Mouse (Mus musculus): ENCODE data around the gene Crcp. TPM values are rescaled to one million over a fixed set of nuclear protein-coding genes. Genes with fewer than 3 reads are reported as not detected.

Crcp gene
- polyA plus RNA-seq, 1 experiment from 2014 or later = 31.6 TPM

DNA sequence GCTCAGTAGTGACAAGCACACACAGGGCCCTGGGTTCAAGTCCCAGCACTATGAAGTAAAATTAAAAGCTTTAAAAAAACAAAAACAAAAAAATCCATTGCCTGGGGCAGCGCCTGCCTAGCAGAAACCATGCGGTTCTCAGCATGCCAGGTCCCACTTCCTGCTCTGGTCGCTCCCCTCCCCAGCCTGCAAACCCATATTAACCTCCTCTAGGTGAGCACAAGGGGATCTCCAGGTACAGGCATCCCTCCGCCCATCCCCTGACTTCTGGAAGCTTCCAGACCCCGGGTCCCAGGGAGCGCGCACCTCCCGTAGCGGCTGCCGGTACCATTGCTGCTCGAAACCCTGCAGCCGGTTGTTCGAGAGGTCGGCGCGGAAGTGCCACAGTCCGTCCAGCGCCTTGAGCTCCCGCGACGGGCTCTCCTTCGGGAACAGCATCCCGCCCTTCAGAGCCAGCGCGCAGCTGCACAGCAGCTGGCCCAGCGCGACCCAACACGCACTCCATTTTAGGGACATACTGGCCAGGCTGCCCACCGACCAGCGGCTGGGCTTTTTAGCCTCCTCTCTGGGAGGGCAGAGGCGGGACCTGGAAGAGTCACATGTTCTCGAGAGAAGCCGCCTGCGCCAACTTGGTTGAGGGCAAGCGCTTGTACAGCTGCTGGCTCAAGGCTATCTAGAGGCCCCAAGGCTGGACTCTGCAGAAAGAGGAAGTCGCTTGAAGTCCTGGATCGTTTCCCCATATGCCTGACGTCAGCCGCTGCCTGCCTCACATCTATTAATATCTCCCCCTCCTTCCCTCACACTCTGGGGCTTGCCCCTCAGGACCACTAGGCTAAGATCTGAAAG is 26.6 kb upstream of the Crcp start, which contains the start of gene Gusb:
TSS of gene Gusb (minus strand) at position 749 of the 846 bp plus-strand sequence.
- peak; percentile 84 for ATAC-seq (ENCODE audit: low read depth)
- Histone ChIP-seq H3K4me2 (peak within 1 kb of the TSS; percentile 88), H3K27ac (peak within 1 kb of the TSS; percentile 76), H3K9me3 (replicated peaks) (no peaks in the 10 kb centered on the region), H3K27me3 (no peaks in the 10 kb centered on the region), H3K36me3 (peaks cover 15% of the 10 kb centered on the region), H3K4me1 (replicated peaks) (peaks cover 41% of the 10 kb centered on the region), H3K9ac (peak within 1 kb of the TSS; percentile 85), H3K4me3 (replicated peaks) (peak within 1 kb of the TSS; percentile 73)
- WGBS (ENCODE audit: insufficient replicate concordance) = under 1% methylated on average over 39 of the region's 39 CpGs
- DNase-seq = peak; percentile 72

DNA sequence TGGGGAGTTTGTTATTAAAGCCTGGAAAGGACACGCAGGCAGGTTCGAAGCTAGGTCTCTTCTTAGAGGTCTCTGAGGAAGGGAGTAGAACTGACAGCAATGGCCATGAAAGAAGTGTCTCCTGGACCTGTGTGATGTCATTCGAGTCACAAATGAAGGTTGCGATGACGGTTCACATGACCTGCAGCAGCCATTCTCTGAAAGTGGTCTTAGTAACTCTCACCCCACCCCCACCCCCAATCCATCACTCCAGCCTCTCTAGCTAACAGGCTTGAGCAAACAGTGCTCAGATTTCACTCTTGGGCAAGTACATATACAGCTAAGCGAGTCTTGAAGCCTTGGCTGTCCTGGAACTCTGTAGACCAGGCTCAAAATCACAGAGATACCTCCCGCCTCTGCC is 25.9 kb upstream of the Crcp start:
- H3K4me1 ChIP-seq (replicated peaks) = peaks cover 36% of the 10 kb centered on the region
- H3K36me3 ChIP-seq = peaks cover 11% of the 10 kb centered on the region; the same call in 1 of the 2 replicates
- 37% methylated on average over 7 of the region's 7 CpGs for WGBS (ENCODE audit: insufficient replicate concordance)
- peak overlapping the region; percentile 85 for H3K9ac ChIP-seq
- H3K9me3 ChIP-seq (replicated peaks) = no peaks in the 10 kb centered on the region
- H3K4me3 ChIP-seq (replicated peaks) = peak overlapping the region; percentile 73; the same call in 1 of the 2 replicates
- peak overlapping the region; percentile 76 for H3K27ac ChIP-seq
- 0 out of 2 replicates have a peak, but pooled peaks have one; percentile 2 for ATAC-seq (ENCODE audit: low read depth)
- peak overlapping the region; percentile 88 for H3K4me2 ChIP-seq
- no peaks in the 10 kb centered on the region for H3K27me3 ChIP-seq
- no peak for DNase-seq

DNA sequence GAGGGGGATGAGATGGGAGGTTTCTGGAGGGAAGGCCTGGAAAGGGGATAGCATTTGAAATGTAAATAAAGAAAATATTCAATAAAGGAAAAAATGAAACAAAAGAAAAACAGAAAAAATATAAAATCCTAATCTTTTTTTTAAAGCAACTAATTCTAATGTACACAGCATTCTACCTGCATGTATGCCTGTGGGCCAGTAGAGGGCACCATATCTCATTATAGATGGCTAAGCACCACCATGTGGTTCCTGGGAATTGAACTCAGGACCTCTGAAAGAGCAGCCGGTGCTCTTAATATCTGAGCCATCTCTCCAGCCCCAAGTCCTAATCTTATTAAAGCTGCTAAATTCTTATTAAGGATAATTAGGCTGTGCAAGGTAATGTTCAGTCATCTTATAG is 21.7 kb upstream of the Crcp start:
- DNase-seq (no peak), ATAC-seq (ENCODE audit: low read depth) (no peak)
- Histone ChIP-seq H3K4me2 (no peak overlapping the region), H3K27me3 (no peaks in the 10 kb centered on the region), H3K4me1 (replicated peaks) (peaks cover 14% of the 10 kb centered on the region), H3K36me3 (peaks cover 20% of the 10 kb centered on the region), H3K9me3 (replicated peaks) (peaks cover 14% of the 10 kb centered on the region), H3K27ac (no peak overlapping the region), H3K4me3 (replicated peaks) (no peak overlapping the region), H3K9ac (no peak overlapping the region)
- 73% methylated on average over 1 of the region's 1 CpGs for WGBS (ENCODE audit: insufficient replicate concordance)

DNA sequence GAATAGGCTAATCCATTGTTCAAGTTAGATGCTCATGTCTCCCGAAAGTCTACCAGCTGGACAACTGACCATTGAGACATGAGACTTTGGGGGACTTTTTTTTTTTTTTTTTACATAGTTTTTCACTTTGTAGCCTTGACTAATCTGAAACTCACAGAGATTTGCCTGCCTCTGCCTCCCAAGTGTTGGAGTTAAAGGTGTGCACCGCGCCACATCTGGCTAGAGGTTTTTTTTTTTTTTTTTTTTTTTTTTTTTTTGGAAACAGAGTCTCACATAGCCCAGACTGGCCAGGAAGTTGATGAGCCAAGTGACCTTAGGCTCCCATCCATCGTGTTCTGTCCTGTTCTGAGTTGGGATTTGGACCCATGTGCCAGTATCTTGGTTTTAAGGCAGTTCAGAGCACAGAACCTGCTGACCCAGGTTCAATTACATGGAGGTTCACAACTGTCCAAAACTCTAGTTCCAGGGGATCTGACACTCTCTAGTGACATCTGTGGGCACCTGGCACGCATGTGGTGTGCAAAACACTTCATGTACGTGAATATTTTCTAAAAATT is 21.0 kb upstream of the Crcp start:
- 64% methylated on average over 6 of the region's 6 CpGs for WGBS (ENCODE audit: insufficient replicate concordance)
- ATAC-seq (ENCODE audit: low read depth) (no peak), DNase-seq (no peak)
- Histone ChIP-seq H3K27ac (no peak overlapping the region), H3K4me2 (no peak overlapping the region), H3K4me1 (replicated peaks) (peaks cover 11% of the 10 kb centered on the region), H3K4me3 (replicated peaks) (no peak overlapping the region), H3K27me3 (no peaks in the 10 kb centered on the region), H3K36me3 (peaks cover 27% of the 10 kb centered on the region), H3K9ac (no peak overlapping the region), H3K9me3 (replicated peaks) (peaks cover 14% of the 10 kb centered on the region)

DNA sequence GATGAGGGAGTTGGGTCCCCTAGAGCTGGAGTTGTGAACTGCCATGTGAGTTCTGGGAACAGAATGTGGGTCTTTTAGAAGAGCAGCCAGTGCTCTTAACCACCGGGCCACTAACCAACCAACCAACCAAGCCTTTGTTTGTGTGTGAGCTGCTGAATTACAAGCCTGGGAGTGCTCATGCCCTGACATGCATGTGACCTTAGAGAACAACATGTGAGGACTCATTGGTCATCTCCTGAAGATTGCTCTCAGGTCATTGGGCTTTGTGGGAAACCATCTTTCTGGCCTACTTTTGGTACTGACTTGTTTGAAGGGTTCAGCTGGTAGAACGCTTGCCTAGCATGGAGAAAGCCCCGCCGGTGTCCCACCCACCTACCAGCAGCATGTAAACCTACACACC is 19.3 kb upstream of the Crcp start:
- H3K27ac ChIP-seq = no peak overlapping the region
- 85% methylated on average over 4 of the region's 4 CpGs for WGBS (ENCODE audit: insufficient replicate concordance)
- H3K27me3 ChIP-seq = no peaks in the 10 kb centered on the region
- H3K9ac ChIP-seq = no peak overlapping the region
- no peak overlapping the region for H3K4me2 ChIP-seq
- DNase-seq (no peak), ATAC-seq (ENCODE audit: low read depth) (no peak)
- peaks cover 5% of the 10 kb centered on the region for H3K4me1 ChIP-seq (replicated peaks)
- H3K36me3 ChIP-seq = peaks cover 38% of the 10 kb centered on the region
- H3K9me3 ChIP-seq (replicated peaks) = peaks cover 14% of the 10 kb centered on the region
- no peak overlapping the region for H3K4me3 ChIP-seq (replicated peaks)

GRCm38 (mm10) chr5:130010961-130011360 is 18.1 kb upstream of the Crcp start:
- Histone ChIP-seq H3K36me3 (peaks cover 50% of the 10 kb centered on the region), H3K4me2 (no peak overlapping the region), H3K27me3 (no peaks in the 10 kb centered on the region), H3K9me3 (replicated peaks) (peaks cover 14% of the 10 kb centered on the region), H3K4me3 (replicated peaks) (no peak overlapping the region), H3K9ac (no peak overlapping the region), H3K4me1 (replicated peaks) (peaks cover 5% of the 10 kb centered on the region), H3K27ac (no peak overlapping the region)
- DNase-seq (no peak), ATAC-seq (ENCODE audit: low read depth) (no peak)
- WGBS (ENCODE audit: insufficient replicate concordance) = 80% methylated on average over 5 of the region's 5 CpGs

DNA sequence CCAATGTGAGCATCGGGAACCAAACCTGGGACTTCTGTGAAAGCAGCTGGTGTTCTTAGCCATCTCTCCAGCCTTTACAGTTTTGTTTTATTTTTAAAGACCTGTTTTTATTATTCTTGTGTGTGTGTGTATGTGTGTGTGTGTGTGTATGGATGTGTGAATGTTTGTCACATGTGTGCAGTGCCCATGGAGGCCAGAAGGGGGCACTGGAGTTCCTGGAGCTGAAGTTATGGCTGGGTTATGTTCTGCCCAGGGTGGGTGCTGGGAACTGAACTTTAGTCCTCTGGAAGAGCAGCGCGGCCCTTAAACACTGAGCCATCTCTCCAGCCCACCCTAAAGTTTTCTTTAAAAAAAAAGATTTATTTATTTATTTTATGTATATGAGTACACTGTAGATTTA is 14.0 kb upstream of the Crcp start:
- Histone ChIP-seq H3K27me3 (no peaks in the 10 kb centered on the region), H3K4me3 (replicated peaks) (no peak overlapping the region), H3K4me1 (replicated peaks) (peaks cover 6% of the 10 kb centered on the region), H3K9ac (no peak overlapping the region), H3K36me3 (peaks cover 67% of the 10 kb centered on the region), H3K9me3 (replicated peaks) (peaks cover 14% of the 10 kb centered on the region), H3K27ac (no peak overlapping the region), H3K4me2 (no peak overlapping the region)
- DNase-seq = no peak
- ATAC-seq (ENCODE audit: low read depth) = no peak
- WGBS (ENCODE audit: insufficient replicate concordance) = 92% methylated on average over 3 of the region's 3 CpGs

DNA sequence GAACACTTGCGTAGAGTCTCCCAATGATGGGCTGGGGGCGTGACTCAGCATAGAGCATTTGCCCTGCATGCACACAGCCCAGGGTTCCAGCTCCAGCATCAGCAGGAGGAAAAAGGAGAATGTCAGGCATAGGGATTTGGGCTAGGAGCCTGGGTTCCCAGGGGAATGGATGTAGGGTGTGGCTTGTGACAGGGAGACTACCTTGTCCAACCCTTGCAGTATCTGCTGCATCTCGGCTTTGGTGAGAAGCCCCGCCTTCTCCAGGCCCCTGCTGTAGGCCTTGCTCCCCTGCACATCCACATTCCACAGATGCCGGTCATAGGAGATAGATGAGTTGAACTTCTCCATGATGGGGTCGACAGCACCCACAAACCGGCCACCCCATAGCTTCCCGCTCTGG is 9.6 kb upstream of the Crcp start:
- Histone ChIP-seq H3K9me3 (replicated peaks) (no peaks in the 10 kb centered on the region), H3K36me3 (peaks cover 32% of the 10 kb centered on the region), H3K27me3 (no peaks in the 10 kb centered on the region), H3K4me3 (replicated peaks) (no peak overlapping the region), H3K4me2 (no peak overlapping the region), H3K27ac (no peak overlapping the region), H3K9ac (no peak overlapping the region), H3K4me1 (replicated peaks) (peaks cover 35% of the 10 kb centered on the region)
- WGBS (ENCODE audit: insufficient replicate concordance) = 72% methylated on average over 8 of the region's 8 CpGs
- DNase-seq (no peak), ATAC-seq (ENCODE audit: low read depth) (no peak)

DNA sequence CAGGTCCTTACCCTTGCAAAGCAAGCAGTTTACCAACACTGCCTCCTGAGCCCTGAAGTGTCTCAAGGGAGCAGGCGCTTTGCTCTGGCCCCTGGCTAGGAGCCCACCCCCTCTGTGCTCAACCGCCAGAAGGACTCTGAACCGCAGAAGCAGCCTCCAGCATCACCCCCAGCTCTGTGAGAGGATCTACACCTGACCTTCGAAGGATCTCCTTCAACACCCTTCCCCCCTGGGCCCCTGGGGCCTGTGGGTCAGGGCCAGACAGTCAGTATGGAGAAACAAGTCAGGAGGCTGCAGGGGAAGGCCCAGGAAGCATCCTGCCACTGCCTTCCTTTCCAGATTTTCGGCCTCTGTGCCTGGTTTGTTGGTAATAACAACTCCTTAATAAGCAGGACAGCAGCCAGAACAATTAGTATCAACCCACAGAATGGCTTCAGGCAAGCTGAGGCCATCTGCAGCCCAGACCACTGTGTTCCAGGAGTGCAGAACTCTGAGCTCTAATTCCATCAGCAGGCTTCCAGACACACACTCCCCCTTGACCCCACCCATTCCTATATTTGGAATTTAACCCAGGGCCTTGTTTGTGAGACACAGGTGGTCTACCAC is 7.6 kb upstream of the Crcp start:
- peaks cover 40% of the 10 kb centered on the region for H3K4me1 ChIP-seq (replicated peaks)
- H3K4me3 ChIP-seq (replicated peaks) = no peak overlapping the region
- H3K9me3 ChIP-seq (replicated peaks) = no peaks in the 10 kb centered on the region
- peaks cover 12% of the 10 kb centered on the region; the same call in 1 of the 2 replicates for H3K36me3 ChIP-seq
- 0 out of 2 replicates have a peak overlapping the region, but pooled peaks have one; percentile 3 for H3K9ac ChIP-seq
- no peak overlapping the region for H3K27ac ChIP-seq
- H3K27me3 ChIP-seq = 0 out of 2 replicates have a peak, but pooled peaks cover under 1% of the 10 kb centered on the region
- no peak for DNase-seq
- 55% methylated on average over 5 of the region's 5 CpGs for WGBS (ENCODE audit: insufficient replicate concordance)
- peak overlapping the region; percentile 94; the same call in 1 of the 2 replicates for H3K4me2 ChIP-seq
- no peak for ATAC-seq (ENCODE audit: low read depth)

GRCm38 (mm10) chr5:130022366-130022765 is 6.7 kb upstream of the Crcp start:
- ATAC-seq (ENCODE audit: low read depth) = no peak
- no peak overlapping the region for H3K9ac ChIP-seq
- WGBS (ENCODE audit: insufficient replicate concordance) = 75% methylated on average over 7 of the region's 7 CpGs
- H3K36me3 ChIP-seq = peaks cover 7% of the 10 kb centered on the region; the same call in 1 of the 2 replicates
- peaks cover 40% of the 10 kb centered on the region for H3K4me1 ChIP-seq (replicated peaks)
- H3K9me3 ChIP-seq (replicated peaks) = no peaks in the 10 kb centered on the region
- H3K27ac ChIP-seq = peak overlapping the region; percentile 6; the same call in 1 of the 2 replicates
- H3K4me3 ChIP-seq (replicated peaks) = no peak overlapping the region; the same call in 1 of the 2 replicates
- H3K4me2 ChIP-seq = peak overlapping the region; percentile 94
- DNase-seq = no peak
- 0 out of 2 replicates have a peak, but pooled peaks cover 8% of the 10 kb centered on the region for H3K27me3 ChIP-seq

Data from liver, embryonic 13.5 days (tissue).